Mouse (Mus musculus) heart, postnatal 0 days (tissue): ENCODE results near the gene Vwa8. TPM values are rescaled to one million over a fixed set of nuclear protein-coding genes. Genes with fewer than 3 reads are reported as not detected.

ENCODE experiments used
- ATAC-seq: fragments of 200-750 bp; cut with Nextera tagmentation; 2 replicates; pipeline ENCODE4 v1.8.0; 2017; ENCODE audit warnings: low read depth, moderate number of reproducible peaks, moderate library complexity; ENCODE audit not compliant: insufficient read depth
- DNase-seq: peaks from one replicate; pipeline ENCODE4 v3.0.0-alpha.2; 2016; ENCODE audit warnings: low spot score
- H3K27ac ChIP-seq: fragments of 300-500 bp; sonication (generic); 2 replicates; pipeline ENCODE4 v1.5.1; 2014; ENCODE audit warnings: low read depth, mild to moderate bottlenecking
- H3K27me3 ChIP-seq: fragments of 300-500 bp; sonication (generic); 2 replicates; pipeline ENCODE4 v1.6.1; 2014; ENCODE audit warnings: low read length, mixed read lengths; ENCODE audit not compliant: control insufficient read depth, insufficient read depth
- H3K36me3 ChIP-seq: fragments of 300-500 bp; sonication (generic); replicated peaks from 2 replicates; pipeline ENCODE4 v1.6.1; 2014; ENCODE audit warnings: low read length, mixed read lengths; ENCODE audit not compliant: control insufficient read depth, insufficient read depth
- H3K4me1 ChIP-seq: fragments of 300-500 bp; sonication (generic); 2 replicates; pipeline ENCODE4 v1.6.1; 2014; ENCODE audit warnings: antibody characterized with exemption; ENCODE audit not compliant: control insufficient read depth, insufficient read depth
- H3K4me2 ChIP-seq: fragments of 300-500 bp; sonication (generic); 2 replicates; pipeline ENCODE4 v1.6.1; 2014; ENCODE audit warnings: low read depth, mild to moderate bottlenecking, low read length, moderate library complexity
- H3K4me3 ChIP-seq: fragments of 300-500 bp; sonication (generic); 2 replicates; pipeline ENCODE4 v1.5.1; 2014; ENCODE audit warnings: low read depth, low read length
- H3K9ac ChIP-seq: fragments of 300-500 bp; sonication (generic); replicated peaks from 2 replicates; pipeline ENCODE4 v1.6.1; 2014; ENCODE audit warnings: low read depth, low read length, mixed read lengths
- H3K9me3 ChIP-seq: fragments of 300-500 bp; sonication (generic); replicated peaks from 2 replicates; pipeline ENCODE4 v1.6.1; 2016; ENCODE audit warnings: low read length; ENCODE audit not compliant: control insufficient read depth
- CTCF ChIP-seq: IDR thresholded peaks from 2 replicates; pipeline ENCODE4 v1.5.1; 2016; ENCODE audit warnings: antibody characterized with exemption, control low read depth, low read depth
- EP300 ChIP-seq: IDR thresholded peaks from 2 replicates; pipeline ENCODE4 v1.6.1; 2016; ENCODE audit warnings: antibody characterized with exemption, low read depth
- WGBS: fragments of 180-500 bp; shearing (Covaris S2); extraction: QIAGEN DNeasy Blood & Tissue Kit; methylation state at CpG from one replicate; pipeline ENCODE4 v1.1.7; 2014; 5-methylcytosine and 5-hydroxymethylcytosine counted together
- polyA plus RNA-seq: library from polyadenylated mRNA; unstranded; fragments of >200 nt; fragmentation: Nextera tagmentation; extraction: Ambion mirVana; gene quantifications from 2 replicates; pipeline ENCODE4 v1.2.1, GENCODE M21; 2015
- total RNA-seq: library from RNA; depleted of rRNA; stranded (reverse); fragments of >200 nt; gene quantifications from 2 replicates; pipeline ENCODE4 v1.2.3, GENCODE M21; 2014; ENCODE audit warnings: low replicate concordance

Vwa8 gene
- total and polyA plus RNA-seq, 2 experiments from 2014 or later: 36.2 to 78.8 TPM

DNA sequence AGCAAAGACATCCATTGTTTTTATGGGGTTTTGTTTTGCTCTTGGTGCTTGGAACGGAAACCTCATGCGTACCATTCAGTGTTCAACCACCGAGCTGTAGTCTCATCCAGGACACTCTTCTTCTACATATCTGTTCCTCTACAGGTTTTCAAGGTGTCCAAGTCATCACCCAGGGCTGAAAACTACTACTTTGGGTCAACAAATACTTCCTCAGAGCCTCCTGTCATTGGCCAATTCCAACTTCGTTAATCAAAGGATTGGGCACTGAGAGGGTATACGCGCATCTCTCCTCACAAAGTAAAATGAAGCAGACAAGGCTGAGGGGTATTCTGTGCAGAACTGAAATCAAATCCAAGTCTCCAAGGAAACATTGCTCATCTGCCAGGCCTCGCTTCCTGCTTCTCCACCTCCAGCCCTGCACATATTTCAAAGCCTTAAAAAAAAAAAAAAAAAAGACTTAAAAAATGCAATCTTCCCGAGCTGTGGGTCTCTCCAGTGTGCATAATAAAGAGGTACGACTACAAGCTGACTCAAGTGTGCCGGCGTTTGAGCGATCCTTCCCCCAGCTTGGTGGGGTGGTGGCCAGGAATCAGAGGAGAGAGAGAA is 374.7 kb downstream of the Vwa8 start:
- Histone ChIP-seq H3K27ac (no peak overlapping the region), H3K9ac (no peak overlapping the region), H3K9me3 (no peaks in the 10 kb centered on the region), H3K4me3 (no peak overlapping the region), H3K4me1 (peaks cover 10% of the 10 kb centered on the region; the same call in 1 of the 2 replicates), H3K4me2 (no peak overlapping the region), H3K36me3 (no peaks in the 10 kb centered on the region), H3K27me3 (peaks cover 17% of the 10 kb centered on the region; the same call in 1 of the 2 replicates)
- no peak for ATAC-seq
- WGBS: 93% methylated on average over 12 of the region's 12 CpGs
- TF ChIP-seq CTCF (no peak), EP300 (no peak)
- no peak for DNase-seq

- peak; percentile 89 for ATAC-seq
Measured at GRCm38 (mm10) chr14:79225458-79225857, 376.6 kb downstream of the Vwa8 start.

DNA sequence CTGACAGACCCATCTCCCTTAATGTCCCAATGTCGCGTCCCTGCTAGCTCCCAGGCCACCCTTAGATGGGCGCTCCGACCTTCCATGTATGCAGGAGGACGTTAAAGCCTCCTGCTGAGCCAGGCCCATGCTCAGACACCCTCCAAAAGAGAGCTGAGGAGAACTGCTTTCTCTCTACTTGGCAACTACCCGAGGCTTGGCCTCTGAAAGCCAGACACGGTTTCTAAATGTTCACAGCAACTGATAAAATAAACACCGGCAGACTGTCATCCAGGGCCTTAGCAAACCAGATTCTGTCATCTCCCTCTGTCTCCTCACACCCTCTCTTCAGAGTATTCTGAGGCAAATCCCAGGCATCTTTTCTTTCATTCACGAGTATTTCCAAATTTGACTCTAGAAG is 377.2 kb downstream of the Vwa8 start:
- WGBS: 51% methylated on average over 9 of the region's 9 CpGs
- ATAC-seq (0 out of 2 replicates have a peak, but pooled peaks have one; percentile 28), DNase-seq (no peak)
- Histone ChIP-seq H3K4me3 (no peak overlapping the region), H3K27me3 (peaks cover 20% of the 10 kb centered on the region; the same call in 1 of the 2 replicates), H3K27ac (no peak overlapping the region), H3K4me2 (no peak overlapping the region), H3K36me3 (no peaks in the 10 kb centered on the region), H3K4me1 (peaks cover 10% of the 10 kb centered on the region; the same call in 1 of the 2 replicates), H3K9ac (no peak overlapping the region), H3K9me3 (no peaks in the 10 kb centered on the region)
- TF ChIP-seq EP300: no peak
- no peak for TF ChIP-seq CTCF

More at GRCm38 (mm10) chr14:79225458-79225857, 376.6 kb downstream of the Vwa8 start:
- no peaks in the 10 kb centered on the region for H3K9me3 ChIP-seq
- peak; percentile 51 for DNase-seq
- no peak for TF ChIP-seq EP300
- TF ChIP-seq CTCF: no peak
- H3K4me2 ChIP-seq: no peak overlapping the region
- H3K36me3 ChIP-seq: no peaks in the 10 kb centered on the region
- no peak overlapping the region for H3K9ac ChIP-seq
- WGBS: 33% methylated on average over 8 of the region's 8 CpGs
- no peak overlapping the region for H3K4me3 ChIP-seq
- no peak overlapping the region for H3K27ac ChIP-seq
- peaks cover 10% of the 10 kb centered on the region; the same call in 1 of the 2 replicates for H3K4me1 ChIP-seq
- peaks cover 17% of the 10 kb centered on the region; the same call in 1 of the 2 replicates for H3K27me3 ChIP-seq

GRCm38 (mm10) chr14:79226741-79227140 is 377.9 kb downstream of the Vwa8 start:
- Histone ChIP-seq H3K4me1 (peaks cover 10% of the 10 kb centered on the region; the same call in 1 of the 2 replicates), H3K4me2 (no peak overlapping the region), H3K27me3 (peaks cover 20% of the 10 kb centered on the region; the same call in 1 of the 2 replicates), H3K9me3 (no peaks in the 10 kb centered on the region), H3K9ac (no peak overlapping the region), H3K36me3 (no peaks in the 10 kb centered on the region), H3K27ac (no peak overlapping the region), H3K4me3 (no peak overlapping the region)
- ATAC-seq: no peak
- 80% methylated on average over 6 of the region's 6 CpGs for WGBS
- TF ChIP-seq CTCF (no peak), EP300 (no peak)
- DNase-seq: no peak

DNA sequence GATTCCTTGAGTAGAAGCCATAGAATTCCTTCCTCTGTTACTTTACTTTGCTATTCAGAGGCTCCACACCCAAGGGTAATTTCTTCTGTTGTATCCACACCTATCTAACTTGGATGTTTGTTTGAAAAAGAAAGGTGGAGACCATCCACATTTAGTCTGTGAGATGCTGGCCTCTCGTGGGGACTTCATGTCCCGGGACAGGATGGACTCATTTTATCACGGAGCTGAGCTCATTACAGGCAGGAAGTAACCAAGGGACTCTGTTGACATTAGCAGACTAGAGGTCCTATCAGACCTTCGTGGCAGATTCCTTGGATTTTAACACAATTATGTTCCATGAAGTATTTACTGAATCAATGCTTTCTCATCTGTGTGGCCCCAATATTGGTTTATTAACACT is 379.1 kb downstream of the Vwa8 start:
- H3K4me3 ChIP-seq: no peak overlapping the region
- ATAC-seq: no peak
- 54% methylated on average over 4 of the region's 4 CpGs for WGBS

More for the DNA sequence above, 379.1 kb downstream of the Vwa8 start:
- peaks cover 10% of the 10 kb centered on the region; the same call in 1 of the 2 replicates for H3K4me1 ChIP-seq
- H3K27ac ChIP-seq: no peak overlapping the region
- no peak for TF ChIP-seq CTCF
- peak; percentile 44; the same call in 1 of the 2 replicates for TF ChIP-seq EP300
- no peak overlapping the region for H3K9ac ChIP-seq
- no peak overlapping the region for H3K4me2 ChIP-seq
- no peak for DNase-seq
- H3K9me3 ChIP-seq: no peaks in the 10 kb centered on the region
- H3K36me3 ChIP-seq: no peaks in the 10 kb centered on the region
- H3K27me3 ChIP-seq: peaks cover 22% of the 10 kb centered on the region; the same call in 1 of the 2 replicates
